Comparison of ENCODE assay signal across 8 mouse cellular contexts in the genomic region with DNA sequence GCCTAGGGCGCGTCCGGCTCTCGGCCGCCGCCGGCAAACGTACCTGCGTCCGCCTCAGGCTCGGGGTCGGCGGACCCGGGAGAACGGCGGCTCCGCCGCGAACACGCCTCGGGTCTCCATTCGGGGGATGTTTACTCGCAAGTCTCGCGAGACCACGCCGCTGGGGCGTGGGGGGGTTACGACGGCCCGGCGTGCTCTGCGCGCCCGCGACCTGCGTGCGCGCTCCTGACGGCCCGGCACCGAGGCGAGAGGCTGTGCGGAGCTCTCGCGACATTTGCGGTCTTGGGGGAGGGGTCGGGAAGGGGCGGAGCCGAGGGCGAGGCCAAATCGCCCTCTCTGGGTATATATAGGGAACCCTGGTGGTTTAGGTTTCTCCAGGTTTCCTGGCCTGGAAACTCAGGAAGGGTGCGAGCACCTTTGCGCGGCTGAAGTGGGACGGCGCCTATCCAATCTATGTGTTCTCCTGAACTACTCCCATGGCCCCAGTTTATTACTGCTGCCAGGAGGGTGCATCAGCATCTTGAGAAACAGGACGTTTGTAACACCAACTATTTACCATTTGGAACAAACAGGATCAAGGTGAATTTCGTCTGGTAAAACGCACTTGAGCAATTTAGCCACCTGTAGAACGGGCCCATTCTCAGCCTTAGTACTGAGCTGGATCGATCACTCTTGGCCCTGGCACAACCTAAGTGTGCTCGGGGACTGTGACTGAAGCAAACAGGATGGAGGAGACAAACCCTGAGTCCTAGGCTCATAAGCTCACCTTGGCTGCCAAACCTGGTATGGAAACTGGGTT. TPM values are rescaled to one million over a fixed set of nuclear protein-coding genes. Genes with fewer than 3 reads are reported as not detected.
A peak's percentile ranks its signal among the peaks of the same experiment; 100 is the strongest.
DNase-seq lines count a peak whose midpoint lies in the region; ATAC-seq lines count a peak whose summit lies in the region.

A gene (minus strand): TSS at position 133 of the 799 bp plus-strand sequence.

- peak; percentile 100 for DNase-seq in NIH3T3 (ENCODE audit: low read depth)
- DNase-seq in cerebellum, postnatal 10 days = peak; percentile 99 to 100
- DNase-seq in frontal cortex, postnatal 14 days (ENCODE audit: low spot score in 2 of 2) = peak; percentile 94 to 97
- peak; percentile 93 to 98 for DNase-seq in layer of hippocampus, postnatal 25 days (ENCODE audit: extremely low spot score in 1 of 2, low spot score in 1 of 2)
- DNase-seq in lung, postnatal 25 days (ENCODE audit: low spot score) = peak; percentile 97
- peak; percentile 96 for DNase-seq in retina, embryonic 14.5 days (ENCODE audit: low spot score)
- DNase-seq in thymus, postnatal 4 days = peak; percentile 99

- H3K4me3 ChIP-seq in hindbrain, embryonic 13.5 days = peak within 1 kb of the TSS; percentile 73

- H3K9me3 ChIP-seq in hindbrain, embryonic 13.5 days = no peaks in the 10 kb centered on the region

- peak within 1 kb of the TSS; percentile 89 for H3K4me2 ChIP-seq in hindbrain, embryonic 13.5 days

- H3K36me3 ChIP-seq in hindbrain, embryonic 13.5 days = peaks cover 32% of the 10 kb centered on the region

- peak within 1 kb of the TSS; percentile 87 for H3K9ac ChIP-seq in hindbrain, embryonic 13.5 days

- peak within 1 kb of the TSS; percentile 96 for H3K27ac ChIP-seq in hindbrain, embryonic 13.5 days

- H3K4me1 ChIP-seq in hindbrain, embryonic 13.5 days (replicated peaks) = peaks cover 34% of the 10 kb centered on the region

- 7% methylated on average over 57 of the region's 63 CpGs for WGBS in hindbrain, embryonic 13.5 days

- H3K27me3 ChIP-seq in hindbrain, embryonic 13.5 days = no peaks in the 10 kb centered on the region

- ATAC-seq in hindbrain, embryonic 13.5 days (ENCODE audit: low FRiP score) = peak; percentile 95

RNA-seq across cellular contexts. Expression of the gene that starts here (rescaled TPM):
- 61.3 and 63.2 TPM in 2 replicates for polyA plus RNA-seq in hindbrain, embryonic 13.5 days (2015; fragmentation: Nextera tagmentation; extraction: Ambion mirVana)
- total RNA-seq in layer of hippocampus, postnatal 25 days (2021) = 10 to 100 TPM; 69.2 to 78.8 TPM

Comparison
In these comparisons a context has a peak if more than half of its experiments do, and no peak if none do; other contexts are left out.
1. Peak in every context shown above with its lines: DNase-seq, ATAC-seq, H3K4me3 ChIP-seq and H3K27ac ChIP-seq.